Mouse (Mus musculus): ENCODE results near the gene Adk.

DNA sequence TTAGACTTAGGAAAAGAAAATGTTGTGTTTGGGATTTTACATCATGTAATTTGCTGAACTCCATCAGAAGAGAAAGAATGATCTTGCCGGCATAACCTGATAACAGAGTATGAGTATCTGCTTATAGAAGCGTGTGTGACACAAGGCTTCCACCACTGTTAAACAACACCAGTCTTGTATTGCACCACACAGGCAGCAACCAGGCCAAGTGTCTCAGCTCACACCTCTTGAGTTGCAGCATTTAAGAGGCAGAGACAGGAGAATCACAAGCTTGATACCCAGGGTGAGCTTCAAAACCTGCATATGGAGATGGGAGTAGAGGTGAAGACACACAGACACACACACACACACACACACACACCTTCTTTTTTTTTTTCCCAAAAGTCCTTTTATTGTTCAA is 184.7 kb downstream of the Adk start:
- no peak for TF ChIP-seq CTCF (IDR thresholded peaks at IDR 0.05; ENCODE audit: borderline replicate concordance, insufficient read depth, low read depth, low read length)
- no peak for TF ChIP-seq POLR2A (IDR thresholded peaks at IDR 0.05; ENCODE audit: borderline replicate concordance, insufficient read depth, low read length)
